Mouse (Mus musculus) liver, postnatal 0 days (tissue): ENCODE results near the gene Pnmt. TPM values are rescaled to one million over a fixed set of nuclear protein-coding genes. Genes with fewer than 3 reads are reported as not detected.
A peak's percentile ranks its signal among the peaks of the same experiment; 100 is the strongest.

Source experiments
- ATAC-seq: fragments of 200-750 bp; cut with Nextera tagmentation; 2 replicates; pipeline ENCODE4 v1.8.0; 2017; ENCODE audit warnings: mild to moderate bottlenecking, moderate library complexity
- DNase-seq: peaks from one replicate; pipeline ENCODE4 v3.0.0-alpha.2; 2016
- H3K27ac ChIP-seq: fragments of 300-500 bp; sonication (generic); 2 replicates; pipeline ENCODE4 v1.5.1; 2014; ENCODE audit warnings: antibody characterized with exemption, moderate library complexity, mild to moderate bottlenecking, low read depth
- H3K27me3 ChIP-seq: fragments of 300-500 bp; sonication (generic); 2 replicates; pipeline ENCODE4 v1.6.1; 2014; ENCODE audit warnings: low read length, control low read depth, mixed read lengths; ENCODE audit not compliant: insufficient read depth
- H3K36me3 ChIP-seq: fragments of 300-500 bp; sonication (generic); replicated peaks from 2 replicates; pipeline ENCODE4 v1.6.1; 2014; ENCODE audit warnings: mild to moderate bottlenecking, control low read depth, low read length, moderate library complexity, mixed read lengths; ENCODE audit not compliant: insufficient read depth
- H3K4me1 ChIP-seq: fragments of 300-500 bp; sonication (generic); 2 replicates; pipeline ENCODE4 v1.6.1; 2014; ENCODE audit warnings: antibody characterized with exemption, mild to moderate bottlenecking, control low read depth; ENCODE audit not compliant: insufficient read depth
- H3K4me2 ChIP-seq: fragments of 300-500 bp; sonication (generic); 2 replicates; pipeline ENCODE4 v1.6.1; 2014; ENCODE audit warnings: low read depth, mild to moderate bottlenecking, low read length, moderate library complexity, mixed read lengths
- H3K4me3 ChIP-seq: fragments of 300-500 bp; sonication (generic); 2 replicates; pipeline ENCODE4 v1.5.1; 2014; ENCODE audit warnings: low read depth, low read length
- H3K9ac ChIP-seq: fragments of 300-500 bp; sonication (generic); replicated peaks from 2 replicates; pipeline ENCODE4 v1.6.1; 2014; ENCODE audit warnings: mild to moderate bottlenecking, moderate library complexity
- H3K9me3 ChIP-seq: fragments of 300-500 bp; sonication (generic); 2 replicates; pipeline ENCODE4 v1.6.1; 2016; ENCODE audit warnings: mild to moderate bottlenecking, control low read depth, low read length, mixed read lengths
- CTCF ChIP-seq: sonication (generic); IDR thresholded peaks from 2 replicates; pipeline ENCODE4 v1.5.1; 2016; ENCODE audit warnings: antibody characterized with exemption, low read depth
- EP300 ChIP-seq: IDR thresholded peaks from 2 replicates; pipeline ENCODE4 v1.6.1; 2016; ENCODE audit warnings: antibody characterized with exemption, low read depth, mild to moderate bottlenecking
- WGBS: fragments of 180-500 bp; shearing (Covaris S2); extraction: QIAGEN DNeasy Blood & Tissue Kit; methylation state at CpG from one replicate; pipeline ENCODE4 v1.1.7; 2014; ENCODE audit not compliant: insufficient replicate concordance; 5-methylcytosine and 5-hydroxymethylcytosine counted together
- polyA plus RNA-seq: library from polyadenylated mRNA; unstranded; fragments of >200 nt; fragmentation: Nextera tagmentation; extraction: Ambion mirVana; gene quantifications from 2 replicates; pipeline ENCODE4 v1.2.1, GENCODE M21; 2015

Gene Pnmt
- polyA plus RNA-seq, 1 experiment from 2014 or later = not detected

DNA sequence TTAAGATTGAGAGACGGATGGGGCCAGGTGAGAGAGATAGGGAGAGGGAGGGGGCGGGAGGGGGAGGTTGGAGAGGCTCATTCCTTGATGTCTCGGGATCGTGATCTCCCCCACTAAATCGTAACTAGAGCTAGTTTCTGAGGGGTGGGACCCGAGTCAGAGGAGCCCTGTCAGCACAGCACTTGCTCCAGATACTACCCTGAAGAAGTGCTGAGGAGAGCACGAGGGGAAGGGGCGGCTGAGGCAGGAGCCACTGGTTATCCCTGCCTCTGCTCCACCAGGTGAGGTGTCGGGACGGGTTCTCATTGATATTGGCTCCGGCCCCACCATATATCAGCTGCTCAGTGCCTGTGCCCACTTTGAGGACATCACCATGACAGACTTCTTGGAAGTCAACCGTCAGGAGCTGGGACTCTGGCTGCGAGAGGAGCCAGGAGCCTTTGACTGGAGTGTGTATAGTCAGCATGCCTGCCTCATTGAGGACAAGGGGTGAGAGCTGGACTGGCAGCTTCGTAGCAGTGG is 867 bp downstream of the Pnmt start:
- no peak overlapping the region for H3K4me3 ChIP-seq
- no peak overlapping the region for H3K27ac ChIP-seq
- peaks cover 4% of the 10 kb centered on the region; the same call in 1 of the 2 replicates for H3K4me1 ChIP-seq
- no peak overlapping the region for H3K4me2 ChIP-seq
- no peak overlapping the region for H3K9ac ChIP-seq
- TF ChIP-seq EP300 = no peak
- no peak for TF ChIP-seq CTCF
- no peaks in the 10 kb centered on the region for H3K9me3 ChIP-seq
- DNase-seq = no peak
- ATAC-seq = no peak
- peaks cover 29% of the 10 kb centered on the region for H3K27me3 ChIP-seq
- 46% methylated on average over 14 of the region's 14 CpGs for WGBS
- no peaks in the 10 kb centered on the region for H3K36me3 ChIP-seq

GRCm38 (mm10) chr11:98388282-98388681 is 2.0 kb downstream of the Pnmt start:
- Histone ChIP-seq H3K4me2 (no peak overlapping the region), H3K9ac (no peak overlapping the region), H3K4me1 (peaks cover 15% of the 10 kb centered on the region), H3K36me3 (no peaks in the 10 kb centered on the region), H3K27ac (no peak overlapping the region), H3K9me3 (no peaks in the 10 kb centered on the region), H3K27me3 (peaks cover 29% of the 10 kb centered on the region), H3K4me3 (no peak overlapping the region)
- WGBS = 73% methylated on average over 10 of the region's 10 CpGs
- ATAC-seq (no peak), DNase-seq (no peak)
- TF ChIP-seq EP300 = no peak
- TF ChIP-seq CTCF = no peak

- Histone ChIP-seq H3K9ac (no peak overlapping the region), H3K4me2 (no peak overlapping the region), H3K4me3 (no peak overlapping the region), H3K9me3 (no peaks in the 10 kb centered on the region), H3K27ac (no peak overlapping the region), H3K36me3 (no peaks in the 10 kb centered on the region), H3K27me3 (peaks cover 29% of the 10 kb centered on the region), H3K4me1 (peaks cover 25% of the 10 kb centered on the region)
- DNase-seq (peak; percentile 55), ATAC-seq (no peak)
- TF ChIP-seq CTCF (peak; percentile 76), EP300 (no peak)
- WGBS = 28% methylated on average over 9 of the region's 9 CpGs
Measured at GRCm38 (mm10) chr11:98389221-98389780, 3.1 kb downstream of the Pnmt start.

- no peak for ATAC-seq
- Histone ChIP-seq H3K4me3 (no peak overlapping the region), H3K27me3 (peaks cover 29% of the 10 kb centered on the region), H3K27ac (no peak overlapping the region), H3K36me3 (no peaks in the 10 kb centered on the region), H3K4me1 (peaks cover 33% of the 10 kb centered on the region), H3K9me3 (no peaks in the 10 kb centered on the region), H3K9ac (no peak overlapping the region), H3K4me2 (no peak overlapping the region)
- WGBS = 73% methylated on average over 10 of the region's 12 CpGs
- DNase-seq = peak; percentile 15
- TF ChIP-seq CTCF (no peak), EP300 (no peak)
Measured at GRCm38 (mm10) chr11:98390141-98390540, 3.9 kb downstream of the Pnmt start.

DNA sequence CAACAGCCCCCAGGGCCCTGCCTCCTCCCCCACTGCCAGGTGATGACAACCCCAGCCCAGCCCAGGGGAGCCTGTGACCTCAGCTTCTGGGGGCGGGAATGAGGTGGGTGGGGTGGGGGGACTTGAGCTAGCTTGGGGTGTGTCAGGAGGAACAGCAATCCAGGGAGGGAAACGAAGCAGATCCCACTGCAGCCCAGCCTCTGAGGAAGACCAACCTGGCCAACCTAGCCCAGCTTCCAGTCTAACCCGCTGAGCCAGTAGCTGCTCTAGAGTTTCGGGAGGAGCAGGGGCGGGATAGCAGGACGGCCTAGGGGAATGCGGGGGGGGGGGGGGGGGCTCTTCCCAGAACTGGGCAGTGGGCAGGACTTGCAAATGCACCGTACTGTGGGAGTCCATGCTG is 5.8 kb downstream of the Pnmt start:
- DNase-seq (peak; percentile 23), ATAC-seq (no peak)
- Histone ChIP-seq H3K4me3 (no peak overlapping the region), H3K9me3 (no peaks in the 10 kb centered on the region), H3K27me3 (peaks cover 15% of the 10 kb centered on the region), H3K36me3 (no peaks in the 10 kb centered on the region), H3K27ac (0 out of 2 replicates have a peak overlapping the region, but pooled peaks have one; percentile 60), H3K4me1 (peaks cover 36% of the 10 kb centered on the region), H3K9ac (no peak overlapping the region), H3K4me2 (no peak overlapping the region)
- 56% methylated on average over 6 of the region's 8 CpGs for WGBS
- TF ChIP-seq CTCF = no peak

GRCm38 (mm10) chr11:98392645-98393044 is 6.4 kb downstream of the Pnmt start:
- no peak overlapping the region for H3K4me3 ChIP-seq
- peak overlapping the region; percentile 84 for H3K27ac ChIP-seq
- peak; percentile 64 for DNase-seq
- 37% methylated on average over 4 of the region's 4 CpGs for WGBS
- no peaks in the 10 kb centered on the region for H3K36me3 ChIP-seq
- H3K4me2 ChIP-seq = peak overlapping the region; percentile 59
- TF ChIP-seq EP300 (no peak), CTCF (no peak)
- peaks cover 36% of the 10 kb centered on the region for H3K4me1 ChIP-seq
- peaks cover 9% of the 10 kb centered on the region for H3K27me3 ChIP-seq
- H3K9me3 ChIP-seq = no peaks in the 10 kb centered on the region
- ATAC-seq = peak; percentile 74
- H3K9ac ChIP-seq = peak overlapping the region; percentile 54
